Mouse (Mus musculus) adrenal gland, adult 8-10 months (tissue): ENCODE measurements around the gene Ccdc85c. TPM values are rescaled to one million over a fixed set of nuclear protein-coding genes. Genes with fewer than 3 reads are reported as not detected.
A peak's percentile ranks its signal among the peaks of the same experiment; 100 is the strongest.

ENCODE experiments used
- DNase-seq: peaks from one replicate; pipeline ENCODE4 v3.0.0; 2022
- total RNA-seq, 4 experiments: library from RNA; stranded (reverse); gene quantifications; 2 replicates each; pipeline ENCODE4 v1.2.4; 2022

Ccdc85c gene
- total RNA-seq, 4 experiments from 2014 or later, result 24.6 to 36.3 (median 29.0) TPM

DNA sequence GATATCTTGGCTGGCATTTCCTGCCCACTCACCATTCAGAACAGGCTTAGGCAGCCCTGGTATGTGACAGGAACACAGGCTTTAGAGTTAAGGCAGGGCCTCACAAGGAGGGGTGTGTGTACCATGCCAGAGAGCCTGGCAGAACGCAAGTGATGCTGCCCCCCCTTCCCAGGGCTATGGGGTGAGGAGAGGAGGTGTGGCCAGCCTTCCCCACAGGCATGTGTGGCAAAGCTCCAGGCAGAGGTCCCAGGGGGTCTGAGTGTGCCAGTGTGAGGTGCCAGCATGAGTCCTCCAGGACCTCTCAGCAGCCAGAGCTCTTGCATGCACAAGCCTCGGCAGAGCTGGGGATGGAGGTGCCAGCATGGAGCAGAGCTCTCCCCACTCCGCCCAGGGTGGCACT is 19.4 kb upstream of the Ccdc85c start:
- DNase-seq, result no peak

DNA sequence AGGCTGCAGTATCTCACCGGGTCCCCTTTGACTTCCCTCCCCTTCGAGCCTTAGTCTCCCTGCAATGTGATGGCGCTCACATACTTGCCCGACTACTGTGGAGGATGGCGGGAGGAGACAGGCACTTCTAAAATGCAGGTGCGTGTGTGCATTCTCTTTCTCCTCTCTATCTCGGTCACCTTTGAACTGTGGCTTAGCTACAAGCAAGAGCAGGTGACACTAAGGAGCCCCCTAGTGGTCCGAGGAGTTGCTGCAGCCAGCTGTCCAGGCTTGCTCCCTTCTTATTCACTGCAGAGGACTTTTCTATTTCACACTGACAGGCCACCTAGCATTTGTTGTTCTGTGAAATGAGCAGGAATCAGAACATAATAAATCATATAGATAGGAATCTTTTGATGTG is 17.7 kb upstream of the Ccdc85c start:
- peak; percentile 53 for DNase-seq

DNA sequence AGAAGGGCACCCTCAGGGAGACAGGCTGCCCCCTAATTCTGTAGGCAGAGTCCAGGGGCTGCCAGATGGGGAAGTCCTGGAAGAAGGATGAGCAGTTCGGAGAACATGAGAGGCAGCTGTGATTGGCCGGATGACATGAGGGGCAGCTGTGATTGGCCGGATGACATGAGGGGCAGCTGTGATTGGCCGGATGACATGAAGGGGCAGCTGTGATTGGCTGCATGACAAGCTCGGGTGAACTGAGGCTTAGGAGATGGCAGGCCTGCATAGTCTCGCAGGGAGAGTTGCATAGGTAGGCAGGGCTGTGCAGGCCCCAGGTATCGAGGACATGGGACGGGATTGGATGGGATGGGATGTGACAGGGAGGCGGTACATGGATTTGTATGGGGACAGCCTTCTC is 17.2 kb upstream of the Ccdc85c start:
- no peak for DNase-seq

DNA sequence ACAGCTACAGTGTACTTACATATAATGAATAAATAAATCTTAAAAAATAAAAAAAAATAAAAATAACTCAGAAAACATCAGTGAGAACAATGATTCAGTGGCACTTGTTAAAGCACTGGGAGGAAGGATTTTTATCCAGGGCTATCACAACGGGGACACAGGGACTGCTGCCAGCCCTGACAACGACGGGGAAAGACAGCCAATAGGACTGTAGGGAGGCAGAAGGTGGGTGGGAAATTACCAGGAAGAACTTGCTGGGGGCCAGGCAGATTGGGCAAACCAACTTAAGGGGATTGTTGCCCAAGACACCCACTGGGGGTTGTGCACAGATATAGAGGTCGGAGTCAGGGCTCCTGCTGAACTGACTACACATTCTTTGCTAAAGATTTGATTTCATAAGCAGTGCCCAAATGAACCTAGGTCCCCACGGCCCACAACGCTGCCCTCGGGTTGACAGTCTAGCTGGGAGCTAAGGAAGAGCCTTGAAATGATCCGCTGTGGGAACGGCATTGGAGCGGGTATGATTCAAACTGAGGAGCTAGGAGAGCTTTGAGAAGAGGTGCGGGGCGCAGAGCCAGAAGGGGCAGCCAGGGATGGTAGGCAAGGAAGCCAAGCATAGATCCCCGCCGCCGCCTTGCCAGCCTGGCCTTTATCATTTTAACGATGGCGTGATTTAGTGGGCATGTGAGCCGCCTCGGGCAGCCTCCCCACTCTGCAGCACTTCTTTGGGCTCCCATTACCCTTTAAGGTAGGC is 13.1 kb upstream of the Ccdc85c start:
- no peak for DNase-seq

DNA sequence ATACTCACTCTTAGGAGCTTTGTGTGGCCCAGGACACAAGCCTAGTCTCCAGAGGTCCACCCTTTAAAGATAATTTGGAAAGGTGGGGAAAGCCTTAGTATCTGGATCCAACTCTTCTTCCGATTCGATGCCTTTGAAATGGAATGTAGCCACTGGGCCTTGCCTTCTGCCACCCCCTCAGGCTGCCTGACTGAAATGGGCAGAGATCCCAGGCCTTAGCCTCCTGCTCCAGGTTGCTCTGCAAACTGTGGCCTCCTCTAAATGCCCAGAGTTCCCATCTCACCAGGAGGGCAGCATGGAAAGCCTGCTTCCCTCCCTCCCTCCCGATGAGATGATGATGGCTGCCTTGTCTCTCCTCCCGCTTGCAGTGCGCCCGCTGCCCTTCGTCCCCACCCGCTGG is 11.8 kb upstream of the Ccdc85c start:
- no peak for DNase-seq

DNA sequence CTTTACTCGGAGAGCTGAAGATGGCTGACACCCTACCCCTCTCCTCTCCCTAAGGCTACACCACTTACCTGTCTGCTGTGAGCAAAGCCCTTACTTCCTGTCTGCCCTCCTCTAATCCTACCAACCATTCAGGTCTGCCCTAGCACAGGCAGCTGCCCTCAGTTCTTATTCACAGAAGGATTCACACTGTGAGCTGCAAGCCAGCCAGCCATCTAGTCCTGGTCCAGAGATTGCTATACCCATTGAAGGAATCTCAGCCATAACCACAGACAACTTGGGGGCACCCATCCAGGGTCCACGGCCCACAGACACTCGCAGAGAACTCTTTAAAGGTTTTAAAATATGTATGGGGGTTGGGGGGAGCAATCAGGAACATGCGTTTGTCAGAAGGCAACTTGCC is 11.2 kb upstream of the Ccdc85c start:
- DNase-seq, result no peak

DNA sequence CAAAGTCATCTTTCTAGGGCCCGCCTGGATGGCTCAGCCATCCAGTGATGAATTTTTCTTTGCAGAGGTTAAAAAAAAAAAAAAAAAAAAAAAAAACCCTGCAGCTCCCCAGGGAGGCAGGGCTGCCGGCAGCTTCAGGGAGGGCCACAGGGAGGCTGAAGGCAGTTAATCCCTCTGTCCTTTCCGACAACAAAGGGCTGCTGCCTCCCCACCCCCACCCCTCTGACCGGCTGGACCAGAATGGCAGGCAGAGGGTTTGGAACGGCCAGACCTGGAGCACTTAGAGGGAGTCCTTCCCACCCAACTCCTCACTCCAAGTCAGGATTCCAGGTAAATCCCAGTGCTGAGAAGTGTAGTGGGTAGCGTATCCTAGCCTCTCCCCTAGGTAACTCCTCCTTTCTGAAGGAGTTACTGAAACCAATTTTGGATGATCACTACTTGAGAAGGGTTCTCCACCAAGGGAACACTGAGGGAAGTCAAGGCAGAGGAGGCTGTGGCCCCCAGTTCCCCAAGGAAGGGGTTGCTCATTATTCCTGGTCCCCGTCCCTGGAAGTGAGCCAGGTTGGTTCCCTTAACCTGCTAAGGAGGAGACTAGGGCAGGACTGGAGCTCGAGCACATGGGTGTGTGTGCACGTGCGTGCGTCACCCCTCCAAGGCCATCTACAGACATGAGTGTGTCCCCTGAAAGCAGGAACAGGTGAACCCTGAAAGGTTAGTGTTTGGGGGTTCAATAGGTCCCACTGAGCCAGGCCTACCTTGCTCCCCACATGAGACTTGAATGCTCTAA is 10.2 kb upstream of the Ccdc85c start:
- no peak for DNase-seq

DNA sequence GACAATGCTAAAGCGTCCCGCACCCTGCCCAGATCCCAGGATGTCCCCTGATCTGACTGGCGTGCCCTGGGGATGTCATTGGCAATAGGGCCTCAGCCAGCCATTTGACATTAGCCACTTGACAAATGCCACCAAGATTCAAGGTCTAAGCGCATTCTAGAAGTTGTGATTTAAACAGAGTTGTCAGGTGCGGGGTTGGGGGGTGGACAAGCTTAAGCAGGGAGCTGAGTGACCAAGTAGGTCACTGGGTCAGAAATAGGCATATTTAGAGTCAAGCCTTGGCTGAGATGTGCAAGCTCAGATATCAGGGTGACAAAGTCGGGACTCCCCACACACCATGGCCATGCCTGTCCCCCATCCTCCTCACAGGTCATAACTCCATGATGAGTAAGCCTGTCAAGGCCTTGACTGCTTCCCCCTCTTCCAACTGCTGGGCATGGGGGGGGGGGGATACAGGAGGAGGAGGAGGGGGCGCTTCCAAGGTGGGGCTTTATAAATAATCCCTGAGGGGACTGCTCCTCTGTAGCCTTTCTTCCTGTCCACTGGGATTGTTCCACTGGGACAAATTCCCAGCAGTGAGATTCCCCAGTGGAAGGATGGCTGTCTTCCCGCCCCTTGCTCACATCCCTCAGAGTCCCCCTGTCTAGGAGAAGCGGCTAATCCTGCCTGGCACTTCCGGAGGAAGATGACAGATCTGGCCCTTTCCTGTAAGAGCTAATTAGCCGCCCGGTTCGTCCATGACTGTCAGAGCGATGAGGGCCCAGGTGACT is 9.4 kb upstream of the Ccdc85c start:
- DNase-seq, result no peak

DNA sequence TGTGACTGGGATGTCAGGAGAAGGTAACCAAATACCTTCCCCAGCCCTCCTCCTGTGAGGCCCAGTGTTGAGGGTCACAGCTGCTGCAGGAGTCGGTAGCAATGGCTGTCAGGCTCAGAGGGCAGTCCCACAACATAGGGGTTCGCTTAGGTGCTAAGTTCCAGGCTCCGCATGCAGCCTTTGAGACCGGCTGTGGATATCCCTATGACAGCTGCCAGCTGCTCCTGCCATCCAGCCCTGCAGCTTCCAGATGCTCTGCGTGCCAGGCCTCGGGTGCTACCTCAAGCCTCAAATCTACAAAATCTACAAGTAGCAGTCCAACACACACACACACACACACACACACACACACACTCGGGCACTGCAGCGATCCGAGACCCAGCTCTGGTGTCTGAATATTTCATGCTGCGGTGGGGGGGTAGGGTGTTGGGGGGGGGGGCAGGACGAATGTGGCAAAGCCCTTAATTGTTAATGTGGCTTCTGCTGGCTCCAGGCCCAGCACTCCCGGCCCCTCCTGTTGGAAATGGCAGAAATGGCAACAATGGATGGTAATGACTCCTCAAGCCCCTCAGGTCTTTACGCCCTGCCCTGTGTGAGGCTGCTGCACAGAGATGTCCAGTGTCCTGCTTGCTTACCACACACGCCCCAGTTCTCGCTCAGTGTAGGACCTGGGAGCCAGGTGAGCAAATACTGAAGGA is 3.1 kb upstream of the Ccdc85c start:
- no peak for DNase-seq

DNA sequence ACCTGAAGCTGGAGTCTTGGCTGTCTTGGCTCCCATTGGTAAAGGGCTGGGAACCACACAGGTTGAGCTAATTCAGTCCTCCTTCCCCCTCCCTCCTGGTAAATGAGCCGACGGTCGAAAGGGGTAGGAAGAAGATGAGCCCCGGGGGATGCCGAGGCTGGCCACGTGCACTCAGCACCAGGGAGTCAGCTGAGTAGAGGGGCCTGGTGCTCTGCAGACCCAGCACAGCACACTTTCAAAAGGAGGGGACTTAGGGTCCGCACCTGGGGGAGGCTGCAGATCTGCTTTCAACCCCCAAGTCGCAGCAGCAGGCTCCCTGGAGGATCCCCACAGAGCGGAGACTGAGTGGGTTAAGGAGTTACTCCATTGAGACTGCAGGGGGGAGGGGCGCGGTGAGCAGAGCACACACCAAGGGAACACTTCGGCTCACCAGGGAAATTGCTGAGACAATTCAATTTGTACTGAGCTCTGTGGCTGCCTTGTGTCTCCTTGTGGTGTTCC is 2.2 kb upstream of the Ccdc85c start:
- DNase-seq, result no peak

DNA sequence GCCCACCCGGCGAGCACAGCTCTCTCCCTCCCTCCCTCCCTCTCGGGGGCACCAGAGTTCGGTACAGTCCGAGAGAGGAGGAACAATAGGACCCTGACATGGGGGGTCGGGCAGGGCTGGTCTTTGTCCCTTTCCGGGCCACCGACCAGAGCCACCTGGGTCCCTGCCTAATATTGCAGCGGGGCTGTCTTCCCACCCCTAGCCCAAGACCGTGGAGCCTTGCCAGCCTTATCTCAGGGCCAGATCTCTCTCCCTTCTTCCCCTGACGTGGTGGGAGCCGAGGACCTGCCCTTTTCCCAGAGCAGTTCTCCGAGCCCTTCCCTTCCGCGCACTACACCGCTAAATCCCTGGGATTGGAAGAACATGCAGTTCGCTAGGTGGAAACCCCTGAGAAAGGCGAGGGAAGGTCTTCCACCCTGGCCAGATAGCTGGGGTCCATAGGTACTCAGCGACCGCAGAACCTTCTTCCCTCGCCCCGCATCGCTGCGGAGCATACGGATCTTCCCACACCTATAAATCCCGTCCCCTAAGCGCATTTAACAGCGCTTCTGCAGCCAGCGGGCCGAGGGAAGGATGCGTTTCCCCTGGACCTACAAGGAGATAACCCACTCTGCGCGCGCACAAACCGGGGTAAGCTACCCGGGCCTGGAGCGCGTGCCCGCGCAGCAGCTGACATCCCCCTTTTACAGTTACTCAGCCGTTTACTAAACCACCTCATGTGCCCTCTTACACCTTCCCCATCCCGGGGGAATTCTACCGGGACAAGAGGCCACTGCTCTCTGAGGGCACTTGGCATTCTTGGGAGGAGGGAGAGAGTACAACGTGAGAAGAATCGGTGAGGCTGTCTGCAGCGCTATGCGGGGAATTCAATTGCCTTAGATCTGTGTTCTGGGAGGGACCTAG is 946 bp upstream of the Ccdc85c start:
- DNase-seq, result peak; percentile 45

DNA sequence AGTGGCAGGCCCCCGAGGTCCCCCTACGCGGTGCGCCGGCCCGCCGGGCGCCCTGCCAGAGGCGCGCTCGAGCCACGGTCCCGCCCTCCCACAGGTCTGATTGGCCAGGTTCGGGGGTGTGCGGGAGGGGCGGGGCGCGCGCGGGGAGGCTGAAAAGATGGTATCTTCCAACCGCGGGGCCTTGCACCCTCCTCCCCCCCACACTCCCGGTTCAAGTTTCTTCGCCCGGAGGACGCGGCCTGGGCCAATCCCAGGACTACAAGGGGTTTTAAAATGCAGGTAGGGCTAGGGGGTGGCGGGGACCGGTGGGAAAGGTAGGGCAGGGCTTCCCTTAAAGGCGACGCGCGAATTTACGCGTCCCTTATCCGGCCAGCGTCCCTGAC is 274 bp upstream of the Ccdc85c start:
- DNase-seq, result peak; percentile 95

DNA sequence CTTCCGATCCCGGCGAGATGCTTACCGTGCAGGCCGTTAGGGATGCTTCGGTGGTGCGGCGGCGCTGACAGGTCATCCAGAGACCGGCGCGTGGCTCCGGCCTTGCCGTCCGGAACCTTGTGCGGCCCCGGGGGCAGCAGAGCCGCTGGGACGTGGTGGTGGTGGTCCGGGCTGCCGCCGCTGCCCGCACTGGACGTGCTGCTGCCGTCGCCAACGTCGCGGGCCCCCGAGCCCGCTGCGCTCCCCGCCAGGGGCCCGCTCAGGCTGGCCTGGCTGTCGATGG is 971 bp downstream of the Ccdc85c start:
- DNase-seq, result no peak

DNA sequence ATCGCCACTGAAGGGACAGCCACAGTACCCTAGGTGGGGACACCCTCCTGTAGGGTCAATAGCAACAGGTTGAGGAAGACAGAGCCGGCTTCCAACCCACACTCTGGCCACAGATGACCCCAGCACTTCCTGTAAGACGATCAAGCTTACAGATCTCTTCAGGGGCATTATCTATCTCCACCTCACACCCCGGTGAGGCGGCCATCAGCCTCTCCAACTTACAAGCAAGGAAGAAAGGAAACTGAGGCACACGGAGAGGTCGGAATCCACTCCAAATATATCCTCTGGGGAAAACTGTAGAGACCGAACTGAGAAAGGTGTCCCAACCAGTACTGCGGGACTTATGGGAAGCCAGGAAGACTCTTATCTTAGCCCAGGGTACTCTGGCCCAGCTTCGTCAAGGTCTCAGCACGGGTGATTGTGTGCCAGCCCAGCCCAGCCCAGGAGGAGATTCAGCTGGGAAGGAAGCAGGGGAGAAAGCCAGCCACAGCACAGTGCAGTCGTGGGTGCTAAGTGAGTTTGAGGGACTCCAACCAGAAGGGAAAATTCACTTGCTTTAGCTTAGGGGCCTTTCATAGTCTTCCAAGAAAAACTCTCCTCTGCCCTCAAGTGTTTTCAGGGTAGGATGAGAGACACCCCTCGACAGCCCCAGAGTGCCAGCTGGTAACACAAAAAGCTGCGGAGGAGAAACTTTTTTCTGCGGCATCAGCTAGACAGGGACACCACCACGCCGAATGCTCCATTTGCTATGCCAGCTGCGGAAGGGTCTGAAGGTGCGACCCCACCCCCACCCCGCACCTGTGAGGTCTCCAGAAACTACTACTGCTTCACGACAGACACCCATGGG is 1.5 kb downstream of the Ccdc85c start:
- no peak for DNase-seq

DNA sequence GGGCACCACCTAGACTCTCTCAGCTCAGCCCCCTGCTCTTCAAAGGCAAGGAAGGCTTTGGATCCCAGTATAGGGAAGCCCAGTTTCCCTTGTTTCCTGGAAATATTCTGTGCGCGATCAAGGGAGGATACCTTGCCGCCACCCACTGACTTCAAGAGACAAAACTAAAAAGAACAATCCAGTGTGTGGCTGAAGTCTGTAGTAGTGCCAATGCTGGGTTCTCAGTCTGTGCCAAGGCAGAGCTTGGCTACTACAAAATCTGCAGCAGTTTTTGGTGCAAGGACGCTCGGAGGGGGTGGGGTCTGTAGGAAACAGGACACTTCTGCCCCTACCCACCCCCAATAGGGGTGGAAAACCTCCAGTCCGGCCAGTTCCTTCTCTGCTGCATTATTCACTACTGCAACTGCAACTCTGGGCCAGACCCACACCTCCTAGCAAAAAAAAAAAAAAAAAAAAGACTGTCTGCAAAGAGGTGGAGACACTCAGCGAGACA is 3.0 kb downstream of the Ccdc85c start:
- DNase-seq, result no peak

DNA sequence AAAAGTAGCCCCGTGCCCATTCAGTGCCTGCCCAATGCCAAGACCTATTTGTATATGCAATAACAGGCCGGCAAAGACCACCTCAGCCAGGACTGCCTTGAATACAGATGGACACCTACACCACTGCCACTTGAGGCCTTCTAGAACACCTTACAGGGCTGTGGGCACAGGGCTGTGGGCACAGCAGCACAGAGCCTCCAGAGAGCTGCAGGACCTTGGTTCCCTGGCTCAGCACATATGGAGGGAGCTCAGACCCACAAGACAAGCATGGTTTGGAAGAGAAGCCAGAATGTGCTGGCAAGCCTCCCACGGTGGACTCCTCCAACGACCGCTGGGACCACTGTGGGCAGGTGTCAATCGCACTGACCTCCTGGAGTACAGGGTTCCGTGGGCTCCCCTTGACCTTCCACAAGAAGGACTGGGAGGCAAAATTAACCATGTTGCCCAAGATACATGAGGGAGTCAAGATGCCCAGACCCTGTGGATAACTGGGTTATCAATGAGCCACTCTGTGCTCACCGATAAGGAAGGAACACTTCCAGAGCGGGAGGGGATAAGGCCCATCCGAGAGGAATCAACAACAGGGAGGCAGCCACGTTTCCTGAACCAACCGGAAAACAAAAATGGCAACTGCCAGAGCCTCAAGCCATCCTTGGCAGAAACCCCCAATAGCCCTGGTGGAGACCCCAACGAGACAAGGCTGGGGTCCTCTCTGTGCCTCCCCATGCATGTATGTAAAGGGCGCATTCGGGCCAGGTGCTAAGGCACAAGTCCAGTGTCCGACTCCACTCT is 3.7 kb downstream of the Ccdc85c start:
- DNase-seq, result no peak

DNA sequence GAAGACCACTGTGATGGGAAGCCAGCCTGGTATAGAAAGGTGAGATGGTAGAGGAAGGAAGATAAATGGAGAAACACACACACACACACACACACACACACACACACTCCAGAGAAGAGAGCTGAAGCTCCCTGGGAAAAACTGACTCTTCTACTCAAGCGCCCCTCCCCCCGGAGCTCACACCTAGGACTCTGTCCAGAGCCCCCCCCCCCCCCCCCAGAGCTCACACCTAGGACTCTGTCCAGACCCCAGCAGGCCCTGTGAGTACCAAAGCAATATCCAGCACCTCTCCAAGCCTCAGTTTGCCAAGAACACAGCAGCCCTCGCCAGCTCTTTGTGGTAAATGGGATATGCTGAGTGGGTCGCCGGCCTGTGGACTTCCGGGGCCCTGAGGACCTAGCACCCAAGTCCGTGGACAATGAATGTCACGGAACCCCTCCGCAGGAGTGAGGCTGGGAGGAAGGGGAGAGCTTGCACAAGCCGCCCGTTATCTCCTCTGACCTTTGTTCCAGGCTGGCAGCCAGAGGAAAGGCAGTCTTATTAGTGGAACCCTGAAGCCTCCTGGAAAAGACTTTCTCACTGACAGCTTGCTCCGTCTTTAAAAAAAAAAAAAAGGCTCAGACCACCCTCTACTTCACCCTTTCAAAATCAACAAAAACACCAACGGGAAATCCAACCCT is 4.8 kb downstream of the Ccdc85c start:
- DNase-seq, result no peak

DNA sequence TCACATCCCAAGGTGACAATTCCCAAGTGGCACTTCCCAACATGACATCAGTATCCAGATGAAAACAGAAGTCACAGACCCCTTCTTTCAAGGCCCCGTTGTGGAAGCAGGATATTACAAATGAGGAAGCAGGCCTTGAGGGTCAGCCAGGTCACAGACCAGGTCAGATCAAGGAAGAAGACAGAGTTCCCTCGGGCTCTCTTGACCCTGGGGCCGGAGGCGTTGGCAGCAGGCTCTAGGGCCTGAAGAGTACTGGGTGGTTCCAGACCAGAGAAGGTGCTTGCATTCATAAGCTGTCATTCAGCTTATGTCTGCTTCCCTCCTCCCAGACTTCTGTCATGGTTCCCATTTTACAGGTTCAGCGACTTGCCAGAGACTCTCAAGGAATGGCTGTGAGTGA is 5.5 kb downstream of the Ccdc85c start:
- DNase-seq, result no peak

DNA sequence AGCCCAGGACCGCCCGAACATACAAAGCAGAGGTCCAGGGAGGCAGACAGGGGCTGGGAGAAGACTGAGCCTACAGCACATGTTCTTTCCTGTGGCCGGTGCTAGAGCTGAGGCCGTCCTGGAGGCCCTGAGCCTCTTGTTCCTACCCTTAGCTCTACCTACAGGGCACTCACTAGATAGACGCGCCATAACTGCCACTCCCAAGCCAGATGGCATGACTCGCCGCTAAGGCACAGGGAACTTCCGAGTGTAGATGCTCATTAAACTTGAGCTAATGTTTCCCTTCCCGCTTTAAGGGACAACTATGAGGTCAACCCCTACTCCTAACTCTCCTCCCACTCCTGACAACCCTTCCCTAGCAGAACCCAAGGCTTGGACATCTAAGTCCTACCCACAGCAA is 6.3 kb downstream of the Ccdc85c start:
- no peak for DNase-seq
